Mouse (Mus musculus) liver, postnatal 0 days (tissue): ENCODE measurements around the gene Lgals3.

Source experiments
- CTCF ChIP-seq: sonication (generic); IDR thresholded peaks from 2 replicates; pipeline ENCODE4 v1.5.1; 2016; ENCODE audit warnings: antibody characterized with exemption, low read depth
- EP300 ChIP-seq: IDR thresholded peaks from 2 replicates; pipeline ENCODE4 v1.6.1; 2016; ENCODE audit warnings: antibody characterized with exemption, low read depth, mild to moderate bottlenecking

GRCm38 (mm10) chr14:47386125-47386524 lies 18.6 kb downstream of the Lgals3 start:
- no peak for TF ChIP-seq EP300
- TF ChIP-seq CTCF = no peak
